Mouse (Mus musculus): ENCODE results near the gene D17H6S53E.

The D17H6S53E gene

GRCm38 (mm10) chr17:35126206-35126611 lies at the start of gene D17H6S53E:
Gene D17H6S53E, plus strand, starts transcription at chr17:35126373.
- DNase-seq (ENCODE audit: low read depth, low spot score), result peak; percentile 86

DNA sequence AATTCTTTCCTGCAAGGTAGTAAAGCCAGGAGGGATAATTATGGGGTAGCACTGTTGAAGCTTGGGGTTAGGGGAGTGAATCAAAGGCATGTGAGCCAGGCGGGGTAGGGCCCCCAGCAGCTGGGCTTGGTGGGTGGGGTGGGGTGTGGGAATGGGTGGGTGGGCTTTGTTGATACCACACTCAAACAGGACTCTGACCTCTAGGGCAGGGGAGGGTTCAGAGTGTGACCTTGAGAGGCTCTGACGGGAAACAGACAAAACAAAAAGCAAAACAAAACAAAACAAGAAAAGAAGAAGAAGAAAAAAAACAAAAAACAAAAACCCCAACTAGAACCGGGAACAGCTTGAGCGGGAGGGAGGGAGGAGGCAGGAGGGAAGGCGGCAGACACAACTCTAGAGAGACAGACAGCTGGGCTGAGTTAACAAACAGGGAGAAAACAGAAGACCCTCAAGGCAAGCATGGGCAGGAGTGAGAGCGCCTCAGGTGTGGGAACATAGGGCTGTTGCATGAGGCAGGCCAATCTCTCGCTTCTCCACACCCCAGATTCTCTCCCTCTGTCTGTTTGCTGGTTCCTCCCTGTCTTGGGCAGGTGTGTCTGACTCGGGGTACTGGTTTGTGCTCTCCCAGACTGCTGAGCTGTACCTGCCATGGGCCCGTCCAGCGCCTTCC lies 49.5 kb upstream of the D17H6S53E start, which contains the start of gene Ly6g6e:
Gene Ly6g6e (plus strand): TSS at position 396 of the 670 bp plus-strand sequence.
- DNase-seq (ENCODE audit: low read depth, low spot score), result no peak

- DNase-seq (ENCODE audit: low read depth, low spot score), result no peak
These were observed 48.9 kb upstream of the D17H6S53E start for GRCm38 (mm10) chr17:35077285-35077684.

- no peak for DNase-seq (ENCODE audit: low read depth, low spot score)
These were observed 48.4 kb upstream of the D17H6S53E start, which contains the start of gene Ly6g6d for GRCm38 (mm10) chr17:35077786-35078233. Gene Ly6g6d, minus strand, starts transcription at chr17:35078065.

DNA sequence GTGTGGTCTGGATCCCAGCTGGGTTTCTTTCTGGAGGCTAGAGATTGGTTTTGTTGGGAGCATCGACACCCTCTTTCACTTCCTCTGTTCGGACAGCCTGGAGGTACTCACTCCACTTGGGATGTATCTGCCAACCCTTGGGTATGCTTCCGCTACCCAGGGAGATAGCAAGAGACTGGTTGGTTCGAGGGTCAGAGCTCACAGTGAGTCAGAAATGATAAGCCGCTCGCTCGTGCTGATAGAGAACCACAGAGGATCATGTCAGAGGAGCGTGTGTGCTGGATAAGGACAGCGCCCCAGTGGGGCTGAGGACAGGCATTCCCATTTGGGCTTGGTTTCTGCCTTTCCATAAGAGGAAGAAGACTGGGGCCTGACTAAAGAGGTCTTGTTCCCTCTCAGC lies 46.4 kb upstream of the D17H6S53E start:
- DNase-seq (ENCODE audit: low read depth, low spot score), result no peak

DNA sequence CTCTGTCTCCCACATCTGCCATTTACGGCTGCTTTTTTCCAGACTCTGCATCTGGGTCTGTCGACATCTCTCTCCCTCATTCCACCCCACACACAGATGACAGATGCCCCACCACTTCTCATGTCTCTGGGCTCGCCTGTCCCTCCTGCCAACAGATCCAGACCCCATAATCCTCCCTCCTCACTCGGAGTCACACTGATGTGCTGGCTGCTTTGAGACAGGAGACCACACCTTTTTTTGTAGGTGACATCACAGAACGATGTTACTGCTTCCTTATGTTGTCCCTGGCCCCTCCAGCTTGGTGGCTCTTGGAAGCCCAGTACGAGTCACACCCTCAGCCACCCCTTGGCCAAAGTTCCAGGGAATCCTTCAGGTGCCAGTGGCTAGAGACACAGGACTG lies 45.9 kb upstream of the D17H6S53E start:
- DNase-seq (ENCODE audit: low read depth, low spot score), result no peak

DNA sequence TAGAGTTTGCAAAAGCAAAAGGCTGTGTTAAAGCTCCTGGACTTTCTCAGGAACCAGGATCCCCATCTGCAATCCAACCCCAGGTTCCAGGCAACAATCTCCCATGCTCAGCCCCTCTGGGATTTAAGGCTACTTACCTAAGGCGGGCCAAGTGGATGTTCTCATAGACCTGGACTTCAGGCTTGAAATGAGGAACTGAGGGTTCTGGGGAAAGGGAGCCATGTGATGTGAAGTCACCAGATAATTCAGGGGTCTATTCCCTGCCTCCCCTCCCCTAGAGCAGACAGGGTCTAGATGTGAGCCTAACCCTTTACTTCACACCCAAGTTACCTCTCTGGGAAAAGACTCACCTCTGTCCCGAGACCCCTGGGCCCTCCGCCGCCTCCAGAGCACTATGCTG lies 45.5 kb upstream of the D17H6S53E start:
- no peak for DNase-seq (ENCODE audit: low read depth, low spot score)

DNA sequence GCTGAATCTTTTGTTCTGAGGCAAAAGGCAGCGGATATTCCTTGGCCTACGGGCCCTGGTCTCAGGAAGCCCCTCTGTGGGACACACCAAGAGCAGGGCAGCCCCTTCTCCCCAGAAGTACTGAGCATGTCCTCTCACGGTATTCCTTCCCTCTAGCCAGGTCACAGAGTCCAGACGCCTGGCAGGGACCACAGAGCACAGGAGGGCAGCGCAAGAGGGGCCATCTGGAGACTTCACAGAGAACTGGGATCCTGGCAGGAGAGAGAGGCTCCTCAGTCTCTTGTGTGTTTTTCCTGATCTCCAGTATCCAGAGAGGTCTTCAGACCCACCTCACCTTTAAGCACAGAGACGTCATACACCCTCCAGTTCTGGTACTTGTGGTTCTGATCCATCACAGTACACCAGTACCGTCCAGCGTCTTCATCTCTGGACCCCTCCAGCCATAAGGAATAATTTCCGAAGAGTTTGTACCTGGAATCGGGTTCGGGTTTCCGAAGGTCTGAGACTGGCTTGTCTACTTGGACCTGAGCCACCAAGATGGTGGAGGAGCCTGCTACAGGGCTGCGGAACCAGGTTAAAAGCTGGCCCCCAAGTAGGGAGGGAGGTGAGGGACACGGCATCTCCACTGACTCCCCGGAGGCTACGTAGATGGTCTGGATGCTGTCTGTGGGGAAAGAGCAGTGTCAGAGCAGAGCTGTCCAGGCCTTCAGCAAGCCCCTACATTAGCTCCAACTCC lies 43.2 kb upstream of the D17H6S53E start:
- DNase-seq (ENCODE audit: low read depth, low spot score), result no peak

DNA sequence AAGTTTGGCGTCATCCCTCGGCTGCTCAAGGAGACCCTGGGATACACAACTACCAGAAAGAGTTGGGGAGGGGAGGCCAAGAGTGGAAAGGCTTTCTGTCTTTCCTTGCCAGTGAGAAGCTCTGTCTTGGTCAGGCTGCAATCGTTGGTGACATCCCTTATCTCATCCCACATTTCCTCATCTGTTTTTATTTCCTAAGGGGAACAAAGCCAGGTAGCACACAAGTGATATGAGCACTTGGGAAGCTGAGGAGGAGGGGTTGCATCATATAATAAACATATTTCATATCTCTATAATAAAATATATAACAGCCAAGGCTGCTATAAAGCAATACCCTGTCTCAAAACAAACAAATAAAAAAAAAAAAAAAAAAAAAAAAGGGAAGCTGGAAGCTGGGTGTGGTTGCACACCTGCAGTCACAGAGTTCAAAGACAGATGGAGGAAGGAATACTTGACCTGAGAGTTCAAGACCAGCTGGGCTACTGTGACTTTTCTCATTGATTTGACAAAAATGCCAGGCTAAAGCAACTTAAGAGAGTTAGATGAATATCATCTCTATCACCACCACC lies 42.2 kb upstream of the D17H6S53E start:
- DNase-seq (ENCODE audit: low read depth, low spot score), result no peak

- no peak for DNase-seq (ENCODE audit: low read depth, low spot score)
These were observed 40.8 kb upstream of the D17H6S53E start, which contains the start of gene Ly6g6f for GRCm38 (mm10) chr17:35085208-35085865. Gene Ly6g6f, minus strand, starts transcription at chr17:35085610.

GRCm38 (mm10) chr17:35088151-35088550 lies 38.0 kb upstream of the D17H6S53E start:
- peak; percentile 37 for DNase-seq (ENCODE audit: low read depth, low spot score)

DNA sequence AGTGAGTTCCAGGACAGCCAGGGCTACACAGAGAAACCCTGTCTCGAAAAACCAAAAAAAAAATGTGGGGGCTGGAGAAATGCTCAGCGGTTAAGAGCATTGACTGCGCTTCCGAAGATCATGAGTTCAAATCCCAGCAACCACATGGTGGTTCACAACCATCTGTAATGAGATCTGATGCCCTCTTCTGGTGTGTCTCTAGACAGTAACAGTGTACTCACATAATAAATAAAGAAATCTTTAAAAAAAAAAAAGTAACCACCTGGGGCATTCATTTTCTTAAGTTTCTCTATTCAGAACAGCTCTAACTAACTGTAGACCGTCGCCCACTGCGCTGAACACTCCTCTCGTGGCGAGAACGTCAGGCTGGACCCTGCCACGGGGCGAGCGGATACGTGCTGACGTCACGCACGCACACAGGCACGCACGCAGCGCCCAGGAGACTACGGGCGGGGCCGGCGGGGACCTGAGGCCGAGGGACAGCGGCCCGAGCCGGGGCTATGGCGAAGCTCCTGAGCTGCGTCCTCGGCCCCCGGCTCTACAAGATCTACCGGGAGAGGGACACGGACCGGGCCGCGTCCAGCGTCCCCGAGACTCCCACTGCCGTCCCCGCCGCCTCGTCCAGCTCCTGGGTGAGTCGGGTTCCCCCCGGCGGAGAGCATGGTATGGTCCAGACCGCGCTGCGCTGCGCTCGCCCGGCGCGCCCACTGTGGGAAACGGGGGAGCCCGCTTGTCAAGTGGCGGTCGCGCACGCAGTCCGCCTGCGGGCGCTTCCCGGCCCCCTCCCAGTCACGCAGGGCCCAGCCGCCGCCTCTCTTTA lies 37.1 kb upstream of the D17H6S53E start, which contains the start of gene Abhd16a:
Gene Abhd16a (plus strand): TSS at position 439 of the 820 bp plus-strand sequence.
- DNase-seq (ENCODE audit: low read depth, low spot score), result peak; percentile 96

GRCm38 (mm10) chr17:35090166-35090932 lies 35.8 kb upstream of the D17H6S53E start:
- no peak for DNase-seq (ENCODE audit: low read depth, low spot score)

- DNase-seq (ENCODE audit: low read depth, low spot score), result no peak
These were observed 33.6 kb upstream of the D17H6S53E start for GRCm38 (mm10) chr17:35092403-35093198.

DNA sequence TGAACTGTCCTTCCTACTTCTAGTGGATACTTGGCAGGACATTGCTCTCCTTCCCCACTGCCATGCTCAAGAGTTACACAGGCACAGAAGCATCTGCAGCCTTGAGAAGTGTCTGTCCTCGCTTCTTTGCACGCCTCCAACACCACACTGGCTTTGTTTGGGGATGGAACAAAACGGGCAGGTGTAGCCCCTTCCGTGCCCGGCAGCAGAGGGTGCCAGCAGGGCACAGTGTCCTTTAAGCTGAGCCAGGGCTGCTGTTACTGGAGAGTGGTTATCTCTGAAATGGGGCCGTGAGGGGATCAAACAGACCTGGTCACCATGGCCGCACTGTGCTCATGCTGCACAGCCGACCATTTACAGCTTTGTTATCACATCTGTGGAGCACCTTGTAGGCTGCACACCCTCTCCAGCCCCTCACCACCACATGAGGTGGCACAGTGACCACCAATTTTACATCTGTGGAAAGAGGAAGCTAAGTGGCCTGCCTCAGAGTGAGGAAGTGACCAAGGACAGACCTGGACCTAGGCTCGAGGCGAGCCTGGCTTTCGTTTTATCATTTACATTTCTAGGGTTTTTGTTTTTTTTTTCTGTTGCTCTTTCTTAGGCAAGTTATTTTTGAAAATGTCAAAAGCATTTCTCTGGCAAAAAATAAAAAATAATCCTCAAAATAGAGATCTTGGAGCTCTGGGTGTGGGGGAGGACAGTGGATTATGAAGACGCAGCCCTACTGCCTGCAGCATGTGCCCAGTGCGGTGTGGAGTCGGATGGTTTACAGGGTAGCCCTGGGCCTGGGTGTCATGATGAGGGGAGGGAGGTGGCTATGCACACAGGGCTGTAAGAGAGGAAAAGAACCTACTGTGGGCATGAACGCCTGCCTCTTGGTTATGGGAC lies 31.5 kb upstream of the D17H6S53E start:
- no peak for DNase-seq (ENCODE audit: low read depth, low spot score)

DNA sequence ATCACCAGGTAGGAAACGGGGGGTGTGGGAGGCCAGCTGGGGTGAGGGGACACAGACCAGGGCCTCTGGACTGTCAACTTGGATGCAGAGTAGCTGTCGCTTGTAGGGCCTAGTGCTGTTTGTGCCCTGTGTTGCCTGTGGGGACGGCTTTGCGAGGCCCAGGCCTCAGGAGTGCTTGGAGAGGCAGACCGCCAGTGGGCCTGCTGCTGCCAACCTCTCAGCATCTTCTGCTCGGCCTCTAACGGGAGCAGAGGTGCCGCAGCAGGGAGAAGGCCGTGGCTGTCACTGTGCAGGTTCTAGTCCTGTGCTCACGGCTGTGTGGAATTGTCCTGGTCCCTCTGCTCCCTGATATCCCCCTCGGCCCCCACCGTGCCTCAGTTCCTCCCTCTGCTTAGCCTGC lies 29.6 kb upstream of the D17H6S53E start:
- DNase-seq (ENCODE audit: low read depth, low spot score), result no peak

GRCm38 (mm10) chr17:35097164-35097655 lies 29.0 kb upstream of the D17H6S53E start:
- DNase-seq (ENCODE audit: low read depth, low spot score), result no peak

- no peak for DNase-seq (ENCODE audit: low read depth, low spot score)
These were observed 25.9 kb upstream of the D17H6S53E start for GRCm38 (mm10) chr17:35100196-35100765.
